Mouse (Mus musculus) CH12.LX (cell line): ENCODE data around the gene Bmp4. TPM values are rescaled to one million over a fixed set of nuclear protein-coding genes. Genes with fewer than 3 reads are reported as not detected.

Experiments
- DNase-seq: peaks from one replicate; pipeline ENCODE4 v3.0.0-alpha.2; 2013; ENCODE audit errors: extremely low read depth
- H3K27ac ChIP-seq: 2 replicates; pipeline ENCODE4 v1.5.1; 2012; ENCODE audit warnings: low read depth, mild to moderate bottlenecking, control low read depth, moderate library complexity; ENCODE audit not compliant: insufficient read depth
- H3K27me3 ChIP-seq: replicated peaks from 2 replicates; pipeline ENCODE3; 2012; ENCODE audit warnings: inconsistent platforms
- H3K36me3 ChIP-seq, 2 experiments: replicated peaks in 1 of 2; 2 replicates each; pipeline versions ENCODE3 to v1.6.1; 2012; ENCODE audit warnings: inconsistent platforms in 1 of 2, low read length in 1 of 2, mild to moderate bottlenecking in 1 of 2, mixed read lengths in 1 of 2, moderate library complexity in 1 of 2; ENCODE audit not compliant: control insufficient read depth in 1 of 2, insufficient read depth in 1 of 2
- H3K4me1 ChIP-seq, 2 experiments: 2 replicates each; pipeline ENCODE4 v1.6.1; 2012; ENCODE audit warnings: inconsistent platforms in 1 of 2, moderate library complexity in 1 of 2; ENCODE audit not compliant: insufficient read depth in 2 of 2, control insufficient read depth in 1 of 2
- H3K4me2 ChIP-seq: 2 replicates; pipeline ENCODE4 v1.6.1; 2012; ENCODE audit warnings: low read depth, mild to moderate bottlenecking, control low read depth; ENCODE audit not compliant: poor library complexity, insufficient read depth, severe bottlenecking
- H3K4me3 ChIP-seq, 3 experiments: fragments of 150-350 bp in 1 of 3; sonication (generic) in 1 of 3; replicated peaks in 1 of 3; 2 replicates each; pipeline versions ENCODE3 to v1.5.1; 2011 to 2012; ENCODE audit warnings: low read depth in 2 of 3, low read length in 2 of 3, mild to moderate bottlenecking in 2 of 3, moderate library complexity in 2 of 3, control low read depth in 1 of 3, improper control_type of control experiment in 1 of 3, inconsistent platforms in 1 of 3, mixed read lengths in 1 of 3; ENCODE audit not compliant: poor library complexity in 1 of 3
- H3K79me2 ChIP-seq: replicated peaks from 2 replicates; pipeline ENCODE4 v1.6.1; 2012; ENCODE audit warnings: mild to moderate bottlenecking, moderate library complexity; ENCODE audit not compliant: control insufficient read depth, poor library complexity, insufficient read depth, severe bottlenecking; ENCODE audit errors: extremely low read depth
- H3K9ac ChIP-seq: 2 replicates; pipeline ENCODE4 v1.6.1; 2012; ENCODE audit warnings: low read depth, mild to moderate bottlenecking, control low read depth, moderate library complexity; ENCODE audit not compliant: insufficient read depth
- H3K9me3 ChIP-seq: replicated peaks from 2 replicates; pipeline ENCODE3; 2012; ENCODE audit warnings: low read length, inconsistent platforms, mixed read lengths
- CHD1 ChIP-seq: IDR thresholded peaks from 2 replicates; pipeline ENCODE4 v1.6.1; 2012; ENCODE audit warnings: low read depth, low read length, improper control_type of control experiment, inconsistent platforms
- CTCF ChIP-seq, 2 experiments: IDR thresholded peaks in 1 of 2; conservative IDR thresholded peaks in 1 of 2; 2 replicates each; pipeline ENCODE4 v1.5.1; 2011 to 2012; ENCODE audit warnings: low read depth in 2 of 2, low read length in 2 of 2, improper control_type of control experiment in 1 of 2, inconsistent platforms in 1 of 2, mild to moderate bottlenecking in 1 of 2, moderate library complexity in 1 of 2
- ETS1 ChIP-seq: conservative IDR thresholded peaks from 2 replicates; pipeline ENCODE4 v1.6.1; 2012; ENCODE audit warnings: low read depth, mild to moderate bottlenecking, inconsistent platforms, low read length, improper control_type of control experiment, moderate library complexity
- GABPA ChIP-seq: IDR thresholded peaks from 2 replicates; pipeline ENCODE4 v1.6.1; 2012; ENCODE audit warnings: low read depth, low read length, improper control_type of control experiment, inconsistent platforms; ENCODE audit not compliant: insufficient replicate concordance
- JUN ChIP-seq: IDR thresholded peaks from 2 replicates; pipeline ENCODE4 v1.6.1; 2011; ENCODE audit warnings: low read depth, mild to moderate bottlenecking, low read length, improper control_type of control experiment, moderate library complexity; ENCODE audit not compliant: insufficient read depth
- KAT2A ChIP-seq: IDR thresholded peaks from 2 replicates; pipeline ENCODE4 v1.6.1; 2012; ENCODE audit warnings: low read length, improper control_type of control experiment, inconsistent platforms; ENCODE audit not compliant: insufficient replicate concordance
- MAFK ChIP-seq: IDR thresholded peaks from 2 replicates; pipeline ENCODE4 v1.6.1; 2011; ENCODE audit warnings: low read length, improper control_type of control experiment; ENCODE audit not compliant: insufficient replicate concordance
- MAX ChIP-seq: IDR thresholded peaks from 2 replicates; pipeline ENCODE4 v1.6.1; 2011; ENCODE audit warnings: low read length, improper control_type of control experiment
- MAZ ChIP-seq: IDR thresholded peaks from 2 replicates; pipeline ENCODE4 v1.6.1; 2012; ENCODE audit warnings: low read depth, mild to moderate bottlenecking, inconsistent platforms, low read length, improper control_type of control experiment, moderate library complexity
- MEF2A ChIP-seq: IDR thresholded peaks from 2 replicates; pipeline ENCODE4 v1.6.1; 2014; ENCODE audit warnings: low read depth, mild to moderate bottlenecking, inconsistent platforms, low read length, improper control_type of control experiment, borderline replicate concordance
- MYC ChIP-seq: IDR thresholded peaks from 2 replicates; pipeline ENCODE4 v1.6.1; 2011; ENCODE audit warnings: low read depth, mild to moderate bottlenecking, improper control_type of control experiment, low read length
- PAX5 ChIP-seq: IDR thresholded peaks from 2 replicates; pipeline ENCODE4 v1.6.1; 2012; ENCODE audit warnings: low read length, inconsistent platforms, mixed read lengths
- POLR2A ChIP-seq: IDR thresholded peaks from 2 replicates; pipeline ENCODE4 v1.6.1; 2011; ENCODE audit warnings: low read depth, mild to moderate bottlenecking, improper control_type of control experiment, low read length
- POLR2AphosphoS2 ChIP-seq: IDR thresholded peaks from 2 replicates; pipeline ENCODE4 v1.6.1; 2011; ENCODE audit warnings: low read depth, low read length, improper control_type of control experiment
- RAD21 ChIP-seq: IDR thresholded peaks from 2 replicates; pipeline ENCODE4 v1.6.1; 2011; ENCODE audit warnings: low read depth, mild to moderate bottlenecking, low read length, improper control_type of control experiment, moderate library complexity
- TBP ChIP-seq: conservative IDR thresholded peaks from 2 replicates; pipeline ENCODE4 v1.6.1; 2011; ENCODE audit warnings: low read depth, low read length, improper control_type of control experiment
- UBTF ChIP-seq: IDR thresholded peaks from 2 replicates; pipeline ENCODE4 v1.6.1; 2012; ENCODE audit warnings: low read depth, mild to moderate bottlenecking, inconsistent platforms, low read length, improper control_type of control experiment, moderate library complexity
- USF2 ChIP-seq: conservative IDR thresholded peaks from 2 replicates; pipeline ENCODE4 v1.6.1; 2011; ENCODE audit warnings: low read depth, low read length, improper control_type of control experiment
- ZC3H11A ChIP-seq: IDR thresholded peaks from 2 replicates; pipeline ENCODE4 v1.6.1; 2012; ENCODE audit warnings: low read depth, mild to moderate bottlenecking, inconsistent platforms, low read length, improper control_type of control experiment
- ZMIZ1 ChIP-seq: IDR thresholded peaks from 2 replicates; pipeline ENCODE4 v1.6.1; 2012; ENCODE audit warnings: low read depth, mild to moderate bottlenecking, inconsistent platforms, low read length, improper control_type of control experiment
- ZNF384 ChIP-seq: IDR thresholded peaks from 2 replicates; pipeline ENCODE4 v1.6.1; 2012; ENCODE audit warnings: low read depth, low read length, improper control_type of control experiment, inconsistent platforms
- dilution Hi-C: fragments of 300-500 bp; cut with MboI; formaldehyde crosslinking; loops from 2 replicates; pipeline ENCODE4 v1.14.3; 2020; ENCODE audit warnings: low sequenced_read_pairs; ENCODE audit not compliant: extremely low pct_unique_long_range_greater_than_20kb, extremely low pct_ligation_motif_present
- in situ Hi-C: fragments of 300-500 bp; cut with MboI; formaldehyde crosslinking; loops from 3 replicates; pipeline ENCODE4 v1.14.3; 2019; ENCODE audit warnings: low sequenced_read_pairs, low pct_ligation_motif_present, low pct_unique_long_range_greater_than_20kb, mixed read lengths
- polyA plus RNA-seq: library from polyadenylated mRNA; unstranded; fragments of >175 nt; gene quantifications from 2 replicates; pipeline ENCODE4 v1.2.1, GENCODE M21; 2012; ENCODE audit warnings: low read depth; ENCODE audit not compliant: insufficient read length
- total RNA-seq, 2 experiments: library from RNA; depleted of rRNA; stranded (reverse); fragments of 300-350 nt in 1 of 2; fragments of >200 nt in 1 of 2; gene quantifications; 2 replicates each; pipeline ENCODE4 v1.2.3; 2012 to 2014

Bmp4 gene
- total RNA-seq (2012; rRNA removed), result not detected in 2 replicates
- total RNA-seq (2014; rRNA removed), result not detected in 2 replicates
- polyA plus RNA-seq, result not detected in 2 replicates

DNA sequence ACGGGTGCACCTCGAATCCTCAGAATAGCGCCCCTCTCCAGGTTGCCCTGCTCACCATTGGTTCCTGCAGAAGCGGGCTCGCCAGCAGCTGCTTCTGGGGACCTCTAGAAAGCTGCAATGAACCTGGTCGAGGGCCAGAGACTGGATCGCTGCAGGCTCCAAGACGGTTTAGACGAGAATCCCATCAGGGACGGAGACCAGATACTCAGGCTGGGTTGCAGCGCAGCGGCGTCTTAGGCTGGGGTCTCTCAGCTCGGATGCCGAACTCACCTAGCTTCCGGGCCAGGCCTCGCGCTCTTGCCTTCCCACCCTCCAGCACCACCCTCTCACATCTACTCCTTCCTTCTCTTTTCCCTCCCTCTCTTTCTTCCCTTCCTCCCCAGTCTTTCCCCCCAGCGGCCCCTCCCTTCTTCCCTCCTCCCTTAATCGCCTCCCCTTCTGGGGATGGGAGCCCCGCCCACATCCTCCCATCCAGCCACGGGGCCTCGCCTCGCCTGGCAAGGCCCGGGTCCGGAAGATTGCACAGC, at the start of gene Bmp4:
Bmp4 (minus strand) TSS at position 421 of the 527 bp plus-strand sequence.
- dilution Hi-C loops, result no loop called here
- Histone ChIP-seq H3K4me3 (no peak within 1 kb of the TSS), H3K9ac (no peak within 1 kb of the TSS), H3K79me2 (no peaks in the 10 kb centered on the region), H3K27ac (no peak within 1 kb of the TSS), H3K27me3 (no peaks in the 10 kb centered on the region), H3K4me2 (no peak within 1 kb of the TSS), H3K9me3 (peaks cover 19% of the 10 kb centered on the region), H3K4me1 (no peaks in the 10 kb centered on the region), H3K36me3 (no peaks in the 10 kb centered on the region)
- in situ Hi-C loops, result no loop called here
- TF ChIP-seq MAZ (no peak), PAX5 (no peak), MAFK (no peak), GABPA (no peak), TBP (no peak), POLR2AphosphoS2 (no peak), MEF2A (no peak), CTCF (conservative IDR thresholded peaks at IDR 0.05 in 1 of 2, IDR thresholded peaks at IDR 0.05 in 1 of 2; ENCODE audit: low read depth in 2 of 2, low read length in 2 of 2) (no peak), UBTF (no peak), KAT2A (no peak), ETS1 (no peak)
- DNase-seq, result no peak

DNA sequence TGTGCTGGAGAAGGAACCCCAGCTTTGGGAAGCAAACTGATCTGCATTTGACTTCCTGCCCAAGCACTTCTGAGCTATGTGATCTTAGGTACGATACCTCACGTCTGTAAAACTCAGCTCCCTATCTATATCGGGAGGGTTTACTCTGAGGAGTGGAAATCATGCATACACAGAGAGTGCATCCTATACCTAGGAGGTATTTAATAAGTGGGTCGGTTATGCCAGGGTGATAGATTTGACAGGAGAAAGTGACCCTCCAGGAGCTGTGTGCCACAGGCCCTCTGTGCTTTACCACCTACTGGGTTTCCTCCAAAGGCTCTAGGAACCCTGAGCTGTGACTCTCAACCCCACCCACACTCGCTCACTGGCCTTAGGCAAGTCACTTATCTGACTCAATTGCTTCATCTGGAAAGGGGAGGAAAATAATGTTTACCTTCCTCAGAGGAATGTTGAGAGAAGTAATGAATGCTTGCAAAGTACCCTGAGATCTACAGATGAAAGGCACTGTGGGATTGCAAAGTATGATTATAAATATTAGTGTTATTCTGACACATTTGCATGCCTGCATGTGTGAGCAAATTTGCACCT, 49.1 kb upstream of the Bmp4 start:
- Histone ChIP-seq H3K4me1 (peaks cover 0 to 10% of the 10 kb centered on the region in 2 experiments; a peak in 2 of 4 replicates), H3K36me3 (no peaks in the 10 kb centered on the region), H3K4me2 (no peak overlapping the region), H3K79me2 (no peaks in the 10 kb centered on the region), H3K9me3 (no peaks in the 10 kb centered on the region), H3K9ac (no peak overlapping the region)
- DNase-seq, result no peak
- dilution Hi-C loops, result no loop called here
- in situ Hi-C loops, result no loop called here
- TF ChIP-seq MAZ (no peak), USF2 (no peak), MYC (no peak), ZMIZ1 (no peak), RAD21 (no peak), POLR2A (no peak), MAX (no peak), ZNF384 (no peak), ZC3H11A (no peak), MAFK (no peak), JUN (no peak), PAX5 (no peak), CHD1 (no peak)
- TF ChIP-seq, all 38 proteins: peak for 0
- Histone ChIP-seq H3K27ac (no peak overlapping the region), H3K4me3 (no peak overlapping the region), H3K27me3 (no peaks in the 10 kb centered on the region)
